Mouse (Mus musculus) C2C12 (cell line): ENCODE results near the gene Sox8.

Source experiments
- CEBPB ChIP-seq: IDR thresholded peaks from one replicate; pipeline ENCODE4 v1.6.1; 2011; ENCODE audit warnings: low read depth, mild to moderate bottlenecking, control low read depth, moderate library complexity
- CTCF ChIP-seq: IDR thresholded peaks from one replicate; pipeline ENCODE4 v1.5.1; 2011; ENCODE audit not compliant: control insufficient read depth, insufficient read depth, insufficient read length
- MYOD1 ChIP-seq: IDR thresholded peaks from one replicate; pipeline ENCODE4 v1.6.1; 2011; ENCODE audit warnings: low read depth; ENCODE audit not compliant: control insufficient read depth, insufficient read length
- USF1 ChIP-seq: IDR thresholded peaks from one replicate; pipeline ENCODE4 v1.6.1; 2011; ENCODE audit warnings: low read depth, mild to moderate bottlenecking, control low read depth, moderate library complexity

- TF ChIP-seq CTCF (no peak), MYOD1 (no peak), USF1 (no peak), CEBPB (no peak)
Measured at GRCm38 (mm10) chr17:25608821-25609505, 38.5 kb upstream of the Sox8 start.
